In the genomic region with DNA sequence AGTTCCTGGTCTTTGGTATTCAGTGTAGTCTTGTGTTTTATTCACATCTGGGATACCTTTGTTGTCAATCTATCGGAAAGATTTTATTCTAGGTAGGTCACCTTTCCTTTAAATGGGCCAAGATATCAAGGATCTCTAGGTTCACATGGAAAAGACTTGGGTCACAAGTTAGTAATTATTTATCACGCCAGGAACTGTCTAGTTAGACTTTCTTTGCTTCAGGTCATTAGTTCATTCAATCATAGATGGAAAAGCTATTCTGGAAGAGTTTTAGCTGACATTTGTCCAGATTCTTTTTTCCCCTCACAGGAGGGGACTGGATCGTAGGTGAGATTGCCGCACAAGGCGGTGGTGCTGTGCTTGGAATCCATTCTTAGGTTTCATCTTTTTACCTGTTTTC, we compare ENCODE assay signal across 8 mouse cellular contexts. TPM values are rescaled to one million over a fixed set of nuclear protein-coding genes. Genes with fewer than 3 reads are reported as not detected.
A peak's percentile ranks its signal among the peaks of the same experiment; 100 is the strongest.
DNase-seq lines count a peak whose midpoint lies in the region; ATAC-seq and TF ChIP-seq lines count a peak whose summit lies in the region.

No protein-coding gene starts in this region.

- intact Hi-C loops in heart, postnatal 10 days (cut with DNase I), result loop anchor here (5.0 kb wide), 5 partner anchors 74 to 211 kb away; partner anchors contain the start of genes Dhx38, Ist1, Pkd1l3 and Txnl4b

- peak overlapping the region; percentile 46; the same call in 1 of the 2 replicates for H3K9ac ChIP-seq in heart, embryonic 11.5 days (ENCODE audit: low read depth, low read length)
- H3K9ac ChIP-seq in CH12.LX (ENCODE audit: insufficient read depth, low read depth), result no peak overlapping the region
- peak overlapping the region; percentile 96; the same call in 1 of the 2 replicates for H3K9ac ChIP-seq in forebrain, embryonic 11.5 days (ENCODE audit: low read length)
- H3K9ac ChIP-seq in liver, embryonic 13.5 days, result peak overlapping the region; percentile 97

- WGBS in heart, embryonic 11.5 days (ENCODE audit: insufficient replicate concordance), result 26% methylated on average over 5 of the region's 5 CpGs
- 26% methylated on average over 5 of the region's 5 CpGs for WGBS in forebrain, embryonic 11.5 days
- 25% methylated on average over 5 of the region's 5 CpGs for WGBS in liver, embryonic 13.5 days (ENCODE audit: insufficient replicate concordance)

- no peak for TF ChIP-seq EP300 in CH12.LX (IDR thresholded peaks at IDR 0.05; ENCODE audit: low read length)

- ATAC-seq in heart, embryonic 11.5 days (replicated peaks; ENCODE audit: insufficient number of reproducible peaks, low FRiP score, low TSS enrichment), result no peak
- ATAC-seq in forebrain, embryonic 11.5 days (replicated peaks; ENCODE audit: low FRiP score), result no peak
- ATAC-seq in liver, embryonic 13.5 days (ENCODE audit: low read depth), result no peak
- ATAC-seq in cerebellum, adult (ENCODE audit: insufficient number of reproducible peaks, low FRiP score, low TSS enrichment), result no peak

- H3K4me1 ChIP-seq in heart, embryonic 11.5 days (ENCODE audit: control insufficient read depth, insufficient read depth, low read length), result peaks cover 4% of the 10 kb centered on the region
- H3K4me1 ChIP-seq in CH12.LX (ENCODE audit: control insufficient read depth in 1 of 2, insufficient read depth in 2 of 2), result peaks cover 5 to 37% of the 10 kb centered on the region in 2 experiments
- peaks cover 4% of the 10 kb centered on the region; the same call in 1 of the 2 replicates for H3K4me1 ChIP-seq in forebrain, embryonic 11.5 days (replicated peaks; ENCODE audit: control insufficient read depth, insufficient read depth, low read length)
- H3K4me1 ChIP-seq in liver, embryonic 13.5 days (replicated peaks), result peaks cover 34% of the 10 kb centered on the region

- TF ChIP-seq RAD21 in CH12.LX (IDR thresholded peaks at IDR 0.05; ENCODE audit: low read depth, low read length), result no peak

- H3K4me3 ChIP-seq in heart, embryonic 11.5 days (ENCODE audit: low read depth, low read length), result peak overlapping the region; percentile 99
- peak overlapping the region in 2 of 3 experiments; percentile 59 to 96 for H3K4me3 ChIP-seq in CH12.LX (replicated peaks in 1 of 3; ENCODE audit: low read depth in 2 of 3, low read length in 2 of 3, poor library complexity in 1 of 3)
- H3K4me3 ChIP-seq in forebrain, embryonic 11.5 days (ENCODE audit: low read depth, low read length), result peak overlapping the region; percentile 96
- H3K4me3 ChIP-seq in liver, embryonic 13.5 days (replicated peaks), result peak overlapping the region; percentile 98

- DNase-seq in heart, postnatal 10 days, result no peak
- DNase-seq in CH12.LX (ENCODE audit: extremely low read depth), result no peak
- no peak for DNase-seq in forebrain, embryonic 11.5 days (ENCODE audit: low spot score)
- DNase-seq in liver, embryonic 13.5 days, result no peak
- no peak for DNase-seq in adrenal gland, adult 2 months
- no peak for DNase-seq in layer of hippocampus, adult 9-11 months

- in situ Hi-C loops in CH12.LX (cut with MboI; ENCODE audit: low pct_ligation_motif_present, low pct_unique_long_range_greater_than_20kb, low sequenced_read_pairs), result no loop called here

- H3K9me3 ChIP-seq in heart, embryonic 11.5 days (replicated peaks; ENCODE audit: control insufficient read depth, low read length), result no peaks in the 10 kb centered on the region
- no peaks in the 10 kb centered on the region for H3K9me3 ChIP-seq in CH12.LX (replicated peaks; ENCODE audit: low read length)
- no peaks in the 10 kb centered on the region for H3K9me3 ChIP-seq in forebrain, embryonic 11.5 days (ENCODE audit: control insufficient read depth, low read length)
- H3K9me3 ChIP-seq in liver, embryonic 13.5 days (replicated peaks), result no peaks in the 10 kb centered on the region

- peaks cover 36% of the 10 kb centered on the region for H3K79me2 ChIP-seq in CH12.LX (replicated peaks; ENCODE audit: control insufficient read depth, extremely low read depth, insufficient read depth, poor library complexity, severe bottlenecking)

- no peak for TF ChIP-seq POLR2A in CH12.LX (IDR thresholded peaks at IDR 0.05; ENCODE audit: low read depth, low read length)

- no peak for TF ChIP-seq CTCF in CH12.LX (conservative IDR thresholded peaks at IDR 0.05 in 1 of 2, IDR thresholded peaks at IDR 0.05 in 1 of 2; ENCODE audit: low read depth in 2 of 2, low read length in 2 of 2)

- peak overlapping the region; percentile 29; the same call in 1 of the 2 replicates for H3K27ac ChIP-seq in heart, embryonic 11.5 days (ENCODE audit: low read depth, low read length)
- H3K27ac ChIP-seq in CH12.LX (ENCODE audit: insufficient read depth, low read depth), result no peak overlapping the region
- H3K27ac ChIP-seq in forebrain, embryonic 11.5 days (ENCODE audit: low read depth, low read length), result no peak overlapping the region
- H3K27ac ChIP-seq in liver, embryonic 13.5 days, result no peak overlapping the region

- no peaks in the 10 kb centered on the region; the same call in 1 of the 2 replicates for H3K27me3 ChIP-seq in heart, embryonic 11.5 days (ENCODE audit: control insufficient read depth, insufficient read depth, low read length)
- peaks cover 4% of the 10 kb centered on the region for H3K27me3 ChIP-seq in CH12.LX (replicated peaks)
- H3K27me3 ChIP-seq in forebrain, embryonic 11.5 days (ENCODE audit: control insufficient read depth, insufficient read depth, low read length), result no peaks in the 10 kb centered on the region
- peaks cover 21% of the 10 kb centered on the region for H3K27me3 ChIP-seq in liver, embryonic 13.5 days

- no peaks in the 10 kb centered on the region for H3K36me3 ChIP-seq in heart, embryonic 11.5 days (ENCODE audit: control insufficient read depth, insufficient read depth, low read length)
- no peaks in the 10 kb centered on the region for H3K36me3 ChIP-seq in CH12.LX (replicated peaks in 1 of 2; ENCODE audit: control insufficient read depth in 1 of 2, insufficient read depth in 1 of 2, low read length in 1 of 2)
- H3K36me3 ChIP-seq in forebrain, embryonic 11.5 days (ENCODE audit: control insufficient read depth, insufficient read depth, low read length), result no peaks in the 10 kb centered on the region
- H3K36me3 ChIP-seq in liver, embryonic 13.5 days, result no peaks in the 10 kb centered on the region

- dilution Hi-C loops in CH12.LX (cut with MboI; ENCODE audit: extremely low pct_ligation_motif_present, extremely low pct_unique_long_range_greater_than_20kb, low sequenced_read_pairs), result no loop called here

- peak overlapping the region; percentile 94 for H3K4me2 ChIP-seq in heart, embryonic 11.5 days
- H3K4me2 ChIP-seq in CH12.LX (ENCODE audit: insufficient read depth, low read depth, poor library complexity, severe bottlenecking), result peak overlapping the region; percentile 48
- peak overlapping the region; percentile 93 for H3K4me2 ChIP-seq in forebrain, embryonic 11.5 days (ENCODE audit: low read depth, low read length, severe bottlenecking)
- H3K4me2 ChIP-seq in liver, embryonic 13.5 days, result peak overlapping the region; percentile 81

TF ChIP-seq in CH12.LX, 34 proteins besides CTCF, POLR2A, EP300 and RAD21:
- TF ChIP-seq TBP (conservative IDR thresholded peaks at IDR 0.05; ENCODE audit: low read depth, low read length) (no peak), KAT2A (IDR thresholded peaks at IDR 0.05; ENCODE audit: insufficient replicate concordance, low read length) (no peak), BHLHE40 (IDR thresholded peaks at IDR 0.05; ENCODE audit: low read depth, low read length) (no peak), MXI1 (IDR thresholded peaks at IDR 0.05; ENCODE audit: low read depth, low read length) (no peak), MAZ (IDR thresholded peaks at IDR 0.05; ENCODE audit: low read depth, low read length) (no peak), HCFC1 (IDR thresholded peaks at IDR 0.05; ENCODE audit: low read depth, low read length) (no peak), IRF4 (IDR thresholded peaks at IDR 0.05; ENCODE audit: low read depth, low read length) (no peak), SIN3A (IDR thresholded peaks at IDR 0.05; ENCODE audit: low read length) (no peak), MEF2A (IDR thresholded peaks at IDR 0.05; ENCODE audit: borderline replicate concordance, low read depth, low read length) (no peak), ZKSCAN1 (IDR thresholded peaks at IDR 0.05; ENCODE audit: borderline replicate concordance, low read depth, low read length) (no peak), ELF1 (IDR thresholded peaks at IDR 0.05; ENCODE audit: low read depth, low read length) (no peak), CHD1 (IDR thresholded peaks at IDR 0.05; ENCODE audit: low read depth, low read length) (peak; percentile 54; the same call in 1 of the 2 replicates), JUND (conservative IDR thresholded peaks at IDR 0.05; ENCODE audit: low read depth, low read length) (no peak), MYC (IDR thresholded peaks at IDR 0.05; ENCODE audit: low read depth, low read length) (peak; percentile 33; the same call in 1 of the 2 replicates), ZMIZ1 (IDR thresholded peaks at IDR 0.05; ENCODE audit: low read depth, low read length) (no peak), SMC3 (IDR thresholded peaks at IDR 0.05; ENCODE audit: low read depth, low read length) (no peak), E2F4 (IDR thresholded peaks at IDR 0.05; ENCODE audit: insufficient replicate concordance, low read depth, low read length) (no peak)

RNA-seq across cellular contexts. Expression of gene Ap1g1, which starts 0.5 kb away (rescaled TPM):
- 22.1 and 35.4 TPM in 2 replicates for polyA plus RNA-seq in heart, embryonic 11.5 days (2014; fragmentation: Nextera tagmentation; extraction: Ambion mirVana)
- 10 to 100 TPM; 53.2 to 53.6 TPM for total RNA-seq in heart, postnatal 10 days (2021)
- total RNA-seq in CH12.LX (2012; rRNA removed) (29.5 and 32.9 TPM in 2 replicates), CH12.LX (2014; rRNA removed) (39.6 and 40.8 TPM in 2 replicates)
- 54.7 and 60.4 TPM in 2 replicates for polyA plus RNA-seq in CH12.LX (2012; ENCODE audit: insufficient read length, low read depth)
- 47.0 and 47.1 TPM in 2 replicates for polyA plus RNA-seq in forebrain, embryonic 11.5 days (2014; fragmentation: Nextera tagmentation; extraction: Ambion mirVana)
- 13.4 and 18.5 TPM in 2 replicates for polyA plus RNA-seq in liver, embryonic 13.5 days (2015; fragmentation: Nextera tagmentation; extraction: Ambion mirVana)
- 10 to 100 TPM; 76.3 to 91.7 TPM for total RNA-seq in adrenal gland, adult 2 months (2021)
- 11.1 and 17.1 TPM in 2 replicates for polyA plus RNA-seq in adrenal gland, adult 2 months (2012; rRNA removed)

RNA-seq across cellular contexts. Expression of gene Atxn1l, which starts 40.3 kb away (rescaled TPM):
- polyA plus RNA-seq in heart, embryonic 11.5 days (2014; fragmentation: Nextera tagmentation; extraction: Ambion mirVana), result 5.4 and 5.5 TPM in 2 replicates
- 10 to 100 TPM; 34.7 to 36.7 TPM for total RNA-seq in heart, postnatal 10 days (2021)
- total RNA-seq in CH12.LX (2012; rRNA removed) (6.8 and 7.6 TPM in 2 replicates), CH12.LX (2014; rRNA removed) (4.1 and 4.6 TPM in 2 replicates)
- 15.2 and 18.5 TPM in 2 replicates for polyA plus RNA-seq in CH12.LX (2012; ENCODE audit: insufficient read length, low read depth)
- 8.3 and 8.6 TPM in 2 replicates for polyA plus RNA-seq in forebrain, embryonic 11.5 days (2014; fragmentation: Nextera tagmentation; extraction: Ambion mirVana)
- polyA plus RNA-seq in liver, embryonic 13.5 days (2015; fragmentation: Nextera tagmentation; extraction: Ambion mirVana), result 2.9 and 3.0 TPM in 2 replicates
- 10 to 100 TPM; 38.5 to 45.5 TPM for total RNA-seq in adrenal gland, adult 2 months (2021)
- polyA plus RNA-seq in adrenal gland, adult 2 months (2012; rRNA removed), result 8.8 and 9.8 TPM in 2 replicates
